Mouse (Mus musculus) G1E (cell line): ENCODE results near the gene Cep68. TPM values are rescaled to one million over a fixed set of nuclear protein-coding genes. Genes with fewer than 3 reads are reported as not detected.

Experiments
- ATAC-seq: 2 replicates; pipeline ENCODE4 v1.8.0; 2016; ENCODE audit warnings: mild to moderate bottlenecking; ENCODE audit not compliant: insufficient number of reproducible peaks, poor library complexity, low FRiP score, severe bottlenecking; ENCODE audit errors: extremely low read depth
- DNase-seq: peaks from one replicate; pipeline ENCODE4 v3.0.0; 2012; ENCODE audit warnings: low spot score
- H3K27me3 ChIP-seq: 2 replicates; pipeline ENCODE4 v1.6.1; 2012; ENCODE audit warnings: mild to moderate bottlenecking, low read length, inconsistent platforms; ENCODE audit not compliant: insufficient read depth
- H3K36me3 ChIP-seq: replicated peaks from 2 replicates; pipeline ENCODE3; 2012; ENCODE audit warnings: mild to moderate bottlenecking, inconsistent platforms
- H3K4me1 ChIP-seq: 2 replicates; pipeline ENCODE4 v1.6.1; 2012; ENCODE audit warnings: low read depth, low read length, inconsistent platforms, mixed read lengths; ENCODE audit not compliant: insufficient read depth
- H3K4me3 ChIP-seq: 2 replicates; pipeline ENCODE4 v1.5.1; 2012; ENCODE audit warnings: low read depth, mild to moderate bottlenecking, inconsistent platforms, low read length, moderate library complexity, mixed read lengths
- H3K9me3 ChIP-seq: replicated peaks from 2 replicates; pipeline ENCODE4 v1.6.1; 2012; ENCODE audit warnings: inconsistent platforms
- CTCF ChIP-seq: IDR thresholded peaks from 2 replicates; pipeline ENCODE4 v1.5.1; 2012; ENCODE audit warnings: low read depth, low read length, inconsistent platforms, mixed read lengths
- GATA1 ChIP-seq: IDR thresholded peaks from 2 replicates; pipeline ENCODE4 v1.6.1; 2012; ENCODE audit warnings: borderline replicate concordance, low read length, inconsistent platforms, mixed read lengths
- GATA2 ChIP-seq: IDR thresholded peaks from 2 replicates; pipeline ENCODE4 v1.6.1; 2012; ENCODE audit warnings: low read depth, low read length, inconsistent platforms, borderline replicate concordance
- POLR2AphosphoS5 ChIP-seq: IDR thresholded peaks from 2 replicates; pipeline ENCODE4 v1.6.1; 2012; ENCODE audit warnings: low read depth, low read length, inconsistent platforms; ENCODE audit not compliant: insufficient replicate concordance
- TAL1 ChIP-seq: conservative IDR thresholded peaks from 2 replicates; pipeline ENCODE4 v1.6.1; 2012; ENCODE audit warnings: low read depth, low read length, inconsistent platforms, mixed read lengths
- polyA plus RNA-seq: library from polyadenylated mRNA; stranded (reverse); fragments of >175 nt; gene quantifications from 2 replicates; pipeline ENCODE4 v1.2.3, GENCODE M21; 2012
- total RNA-seq, 2 experiments: library from RNA; stranded (forward) in 1 of 2; stranded (reverse) in 1 of 2; fragments of 200-1000 nt in 1 of 2; fragments of >200 nt in 1 of 2; fragmentation: Nextera tagmentation in 1 of 2; gene quantifications; 2 replicates each; pipeline ENCODE4 v1.2.3; 2014 to 2017

The Cep68 gene
- total RNA-seq (2014; fragmentation: Nextera tagmentation): 32.9 and 37.5 TPM in 2 replicates
- total RNA-seq (2017): 19.9 and 20.6 TPM in 2 replicates
- 23.3 and 25.4 TPM in 2 replicates for polyA plus RNA-seq

- Histone ChIP-seq H3K36me3 (peaks cover 32% of the 10 kb centered on the region), H3K4me1 (peaks cover 46% of the 10 kb centered on the region), H3K9me3 (no peaks in the 10 kb centered on the region; the same call in 1 of the 2 replicates), H3K27me3 (peaks cover 8% of the 10 kb centered on the region; the same call in 1 of the 2 replicates), H3K4me3 (peak within 1 kb of the TSS; percentile 92)
- ATAC-seq (peak; percentile 100), DNase-seq (peak; percentile 100)
- TF ChIP-seq GATA2 (no peak), POLR2AphosphoS5 (no peak), GATA1 (no peak), TAL1 (no peak)
Measured at GRCm38 (mm10) chr11:20249296-20250110, at the start of gene Cep68. TSS of gene Cep68 (minus strand) at chr11:20249429.

- TF ChIP-seq GATA2: no peak
- TF ChIP-seq CTCF: no peak
- no peak for TF ChIP-seq TAL1
- TF ChIP-seq POLR2AphosphoS5: no peak
- TF ChIP-seq GATA1: no peak
- Histone ChIP-seq H3K4me1 (no peaks in the 10 kb centered on the region), H3K36me3 (no peaks in the 10 kb centered on the region), H3K27me3 (0 out of 2 replicates have a peak, but pooled peaks cover 4% of the 10 kb centered on the region), H3K9me3 (peaks cover 2% of the 10 kb centered on the region), H3K4me3 (no peak overlapping the region)
- DNase-seq: no peak
- ATAC-seq: no peak
Measured at GRCm38 (mm10) chr11:20284463-20284862, 35.2 kb upstream of the Cep68 start.

GRCm38 (mm10) chr11:20282601-20283219 lies 33.5 kb upstream of the Cep68 start:
- H3K9me3 ChIP-seq: no peaks in the 10 kb centered on the region; the same call in 1 of the 2 replicates
- no peak overlapping the region for H3K4me3 ChIP-seq
- H3K4me1 ChIP-seq: no peaks in the 10 kb centered on the region
- H3K27me3 ChIP-seq: peaks cover 7% of the 10 kb centered on the region; the same call in 1 of the 2 replicates
- TF ChIP-seq POLR2AphosphoS5: no peak
- no peak for TF ChIP-seq GATA2
- TF ChIP-seq GATA1: no peak
- no peak for TF ChIP-seq CTCF
- TF ChIP-seq TAL1: no peak
- ATAC-seq (no peak), DNase-seq (no peak)
- H3K36me3 ChIP-seq: no peaks in the 10 kb centered on the region

- Histone ChIP-seq H3K27me3 (peaks cover 9% of the 10 kb centered on the region), H3K4me1 (no peaks in the 10 kb centered on the region), H3K9me3 (no peaks in the 10 kb centered on the region), H3K36me3 (no peaks in the 10 kb centered on the region), H3K4me3 (no peak overlapping the region)
- no peak for ATAC-seq
- TF ChIP-seq POLR2AphosphoS5: no peak
- no peak for TF ChIP-seq GATA2
- no peak for TF ChIP-seq GATA1
- TF ChIP-seq CTCF: no peak
- no peak for TF ChIP-seq TAL1
- no peak for DNase-seq
Measured at GRCm38 (mm10) chr11:20280982-20281381, 31.8 kb upstream of the Cep68 start.

GRCm38 (mm10) chr11:20278702-20279101 lies 29.5 kb upstream of the Cep68 start:
- H3K27me3 ChIP-seq: peaks cover 12% of the 10 kb centered on the region
- H3K4me3 ChIP-seq: no peak overlapping the region
- H3K4me1 ChIP-seq: no peaks in the 10 kb centered on the region
- no peaks in the 10 kb centered on the region for H3K9me3 ChIP-seq
- ATAC-seq: no peak
- DNase-seq: no peak
- H3K36me3 ChIP-seq: no peaks in the 10 kb centered on the region
- no peak for TF ChIP-seq TAL1
- no peak for TF ChIP-seq POLR2AphosphoS5
- no peak for TF ChIP-seq CTCF
- TF ChIP-seq GATA1: no peak
- TF ChIP-seq GATA2: no peak

GRCm38 (mm10) chr11:20277106-20277505 lies 27.9 kb upstream of the Cep68 start:
- no peak for DNase-seq
- Histone ChIP-seq H3K4me1 (no peaks in the 10 kb centered on the region), H3K4me3 (no peak overlapping the region), H3K9me3 (no peaks in the 10 kb centered on the region), H3K36me3 (no peaks in the 10 kb centered on the region), H3K27me3 (peaks cover 12% of the 10 kb centered on the region)
- TF ChIP-seq CTCF (no peak), TAL1 (no peak), GATA1 (no peak), POLR2AphosphoS5 (no peak), GATA2 (no peak)
- ATAC-seq: no peak
